Mouse (Mus musculus) limb, embryonic 13.5 days (tissue): Measurements from ENCODE around the gene Pdzd9. TPM values are rescaled to one million over a fixed set of nuclear protein-coding genes. Genes with fewer than 3 reads are reported as not detected.

Experiments
- ATAC-seq: fragments of 200-750 bp; cut with Nextera tagmentation; 2 replicates; pipeline ENCODE4 v1.8.0; 2017; ENCODE audit warnings: low read depth, moderate number of reproducible peaks, moderate TSS enrichment; ENCODE audit not compliant: low FRiP score
- H3K27ac ChIP-seq: fragments of 300-500 bp; sonication (generic); 2 replicates; pipeline ENCODE4 v1.5.1; 2015; ENCODE audit warnings: inconsistent platforms, mild to moderate bottlenecking, moderate library complexity
- H3K27me3 ChIP-seq: fragments of 300-500 bp; sonication (generic); 2 replicates; pipeline ENCODE4 v1.6.1; 2015; ENCODE audit warnings: mild to moderate bottlenecking, inconsistent platforms
- H3K36me3 ChIP-seq: fragments of 300-500 bp; sonication (generic); 2 replicates; pipeline ENCODE4 v1.6.1; 2015; ENCODE audit warnings: inconsistent platforms, mild to moderate bottlenecking, moderate library complexity
- H3K4me1 ChIP-seq: fragments of 300-500 bp; sonication (generic); 2 replicates; pipeline ENCODE4 v1.6.1; 2015; ENCODE audit warnings: inconsistent platforms
- H3K4me2 ChIP-seq: fragments of 300-500 bp; sonication (generic); replicated peaks from 2 replicates; pipeline ENCODE4 v1.6.1; 2015; ENCODE audit warnings: inconsistent platforms, mild to moderate bottlenecking, moderate library complexity
- H3K4me3 ChIP-seq: fragments of 300-500 bp; sonication (generic); 2 replicates; pipeline ENCODE4 v1.5.1; 2015; ENCODE audit warnings: moderate library complexity, mild to moderate bottlenecking, inconsistent platforms
- H3K9ac ChIP-seq: fragments of 300-500 bp; sonication (generic); 2 replicates; pipeline ENCODE4 v1.6.1; 2015; ENCODE audit warnings: mild to moderate bottlenecking, inconsistent platforms
- H3K9me3 ChIP-seq: fragments of 300-500 bp; sonication (generic); 2 replicates; pipeline ENCODE4 v1.6.1; 2016; ENCODE audit warnings: inconsistent platforms
- WGBS: fragments of 180-500 bp; shearing (Covaris S2); methylation state at CpG from one replicate; pipeline ENCODE4 v1.1.7; 2015; 5-methylcytosine and 5-hydroxymethylcytosine counted together
- polyA plus RNA-seq: library from polyadenylated mRNA; unstranded; fragments of >200 nt; fragmentation: Nextera tagmentation; extraction: Ambion mirVana; gene quantifications from 2 replicates; pipeline ENCODE4 v1.2.1, GENCODE M21; 2015

The Pdzd9 gene
- polyA plus RNA-seq, 1 experiment from 2014 or later, result 0.29 TPM

DNA sequence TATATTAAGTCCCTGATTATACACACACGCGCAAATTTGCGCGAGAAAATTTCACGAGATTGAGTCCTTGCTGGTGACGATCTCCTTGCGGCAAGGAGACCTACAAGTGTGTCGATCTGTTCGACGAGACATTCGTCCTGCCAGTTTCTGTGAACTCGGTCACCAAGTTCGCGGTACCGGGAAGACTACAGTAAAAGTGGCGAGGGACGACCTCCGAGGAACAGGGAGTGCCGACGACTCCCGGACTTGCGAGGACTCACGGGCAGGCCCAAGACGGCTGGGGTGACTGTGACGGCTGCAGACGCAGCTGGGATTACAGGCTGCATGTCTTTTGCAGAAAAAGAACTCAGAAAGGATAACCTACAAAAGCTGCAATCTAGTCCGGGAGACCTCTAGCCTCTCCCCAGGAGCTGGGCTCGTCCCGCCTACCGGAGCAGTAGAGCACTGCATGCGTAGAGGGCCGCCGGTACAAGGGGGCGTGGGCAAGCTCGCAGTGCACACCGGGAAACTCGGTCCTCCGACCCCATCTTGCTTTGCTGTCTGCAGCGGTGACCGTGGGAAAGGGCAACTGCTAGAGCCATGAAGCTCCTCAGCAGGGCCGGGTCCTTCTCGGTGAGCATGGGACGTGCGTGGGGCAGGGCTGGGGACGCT, 35.3 kb downstream of the Pdzd9 start, which contains the start of gene Uqcrc2:
TSS of gene Uqcrc2 (plus strand) at position 466 of the 651 bp plus-strand sequence.
- no peaks in the 10 kb centered on the region for H3K9me3 ChIP-seq
- peak within 1 kb of the TSS; percentile 95 for H3K27ac ChIP-seq
- H3K4me3 ChIP-seq, result peak within 1 kb of the TSS; percentile 93
- peaks cover 18% of the 10 kb centered on the region for H3K36me3 ChIP-seq
- peak; percentile 99 for ATAC-seq
- H3K4me1 ChIP-seq, result peaks cover 16% of the 10 kb centered on the region
- WGBS, result under 1% methylated on average over 45 of the region's 45 CpGs
- no peaks in the 10 kb centered on the region for H3K27me3 ChIP-seq
- peak within 1 kb of the TSS; percentile 92 for H3K9ac ChIP-seq
- H3K4me2 ChIP-seq, result peak within 1 kb of the TSS; percentile 88

GRCm38 (mm10) chr7:120634301-120634700, 35.8 kb downstream of the Pdzd9 start:
- Histone ChIP-seq H3K4me1 (peaks cover 16% of the 10 kb centered on the region), H3K9ac (peak overlapping the region; percentile 92), H3K4me3 (peak overlapping the region; percentile 93), H3K9me3 (no peaks in the 10 kb centered on the region), H3K27me3 (no peaks in the 10 kb centered on the region), H3K36me3 (peaks cover 13% of the 10 kb centered on the region), H3K27ac (peak overlapping the region; percentile 95; the same call in 1 of the 2 replicates), H3K4me2 (peak overlapping the region; percentile 88)
- no peak for ATAC-seq
- 4% methylated on average over 9 of the region's 9 CpGs for WGBS

DNA sequence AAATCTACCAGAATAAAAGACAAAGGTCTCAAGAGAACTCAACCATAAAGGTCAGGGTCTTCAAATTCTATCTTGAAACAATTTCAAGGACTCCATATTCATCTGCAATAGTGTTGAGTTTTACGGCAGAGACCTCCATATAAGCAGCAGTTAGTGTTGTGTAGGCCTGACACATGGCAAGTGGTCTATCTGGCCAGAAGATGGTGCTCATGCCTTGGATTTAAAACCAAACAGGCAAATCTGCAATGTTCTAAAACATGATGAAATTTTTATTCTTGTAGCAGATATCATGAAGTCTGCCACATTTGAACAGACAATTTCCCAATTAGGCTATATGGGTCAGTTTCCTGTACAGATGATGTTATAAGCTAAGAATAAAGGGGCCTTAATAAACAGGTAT, 37.6 kb downstream of the Pdzd9 start:
- Histone ChIP-seq H3K9ac (no peak overlapping the region), H3K36me3 (peaks cover under 1% of the 10 kb centered on the region), H3K9me3 (no peaks in the 10 kb centered on the region), H3K27me3 (no peaks in the 10 kb centered on the region), H3K4me1 (peaks cover 16% of the 10 kb centered on the region), H3K4me2 (no peak overlapping the region), H3K4me3 (no peak overlapping the region), H3K27ac (no peak overlapping the region)
- ATAC-seq, result no peak
- 76% methylated on average over 1 of the region's 1 CpGs for WGBS

- 77% methylated on average over 9 of the region's 9 CpGs for WGBS
- Histone ChIP-seq H3K4me2 (no peak overlapping the region), H3K9me3 (peaks cover 3% of the 10 kb centered on the region; the same call in 1 of the 2 replicates), H3K27me3 (no peaks in the 10 kb centered on the region), H3K27ac (no peak overlapping the region), H3K36me3 (no peaks in the 10 kb centered on the region), H3K9ac (no peak overlapping the region), H3K4me1 (no peaks in the 10 kb centered on the region), H3K4me3 (no peak overlapping the region)
- ATAC-seq, result no peak
Measured at GRCm38 (mm10) chr7:120620841-120621240, 49.3 kb downstream of the Pdzd9 start.

DNA sequence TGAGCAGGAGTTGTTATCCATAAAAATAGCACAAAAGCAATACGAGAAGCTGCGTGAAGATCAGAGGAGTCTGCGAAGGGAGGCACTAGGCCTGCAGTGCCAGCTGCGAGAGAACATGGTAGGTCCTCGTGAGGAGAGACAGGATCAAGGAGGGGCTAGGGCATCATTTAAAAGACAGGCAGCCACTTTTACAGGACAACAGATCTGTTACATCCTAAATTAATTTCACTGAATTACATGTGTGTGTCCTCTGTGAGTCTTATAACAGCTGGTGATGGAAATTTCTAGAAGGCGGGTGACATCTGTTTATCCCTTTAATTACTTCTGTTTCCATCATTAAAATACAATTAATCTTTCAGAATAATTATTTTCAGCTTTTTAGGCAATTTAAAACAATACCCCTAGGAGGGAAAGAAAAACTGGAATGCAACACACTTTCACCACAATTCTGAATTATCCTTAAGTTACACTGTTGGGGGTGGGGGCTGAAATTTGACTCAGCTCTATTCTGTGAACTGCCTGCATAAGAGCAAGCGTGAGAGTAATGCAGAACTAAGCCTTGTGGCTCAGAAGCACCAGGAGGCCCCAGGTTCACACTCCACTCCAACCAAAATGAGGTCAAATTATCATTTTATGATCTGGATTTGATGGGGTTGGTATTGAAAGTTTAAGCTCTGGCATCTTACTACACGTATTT, 49.9 kb downstream of the Pdzd9 start:
- H3K36me3 ChIP-seq, result no peaks in the 10 kb centered on the region
- H3K4me2 ChIP-seq, result no peak overlapping the region
- no peak overlapping the region for H3K27ac ChIP-seq
- 54% methylated on average over 8 of the region's 8 CpGs for WGBS
- no peak for ATAC-seq
- peaks cover 3% of the 10 kb centered on the region; the same call in 1 of the 2 replicates for H3K9me3 ChIP-seq
- no peaks in the 10 kb centered on the region for H3K27me3 ChIP-seq
- no peak overlapping the region for H3K4me3 ChIP-seq
- no peak overlapping the region for H3K9ac ChIP-seq
- H3K4me1 ChIP-seq, result no peaks in the 10 kb centered on the region

Other genes with a start within 250 kb of the Pdzd9 start
- gene Uqcrc2, start 35.2 kb downstream of the Pdzd9 start, polyA plus RNA-seq, result 182 and 189 TPM in 2 replicates
- 16.1 and 16.4 TPM in 2 replicates for gene Mosmo, start 7.3 kb upstream of the Pdzd9 start, polyA plus RNA-seq
- 0.10 and 0.20 TPM in 2 replicates for gene Vwa3a, start 69.0 kb upstream of the Pdzd9 start, polyA plus RNA-seq
- gene Gm5737, start 142.0 kb upstream of the Pdzd9 start, polyA plus RNA-seq, result not detected in 2 replicates
- 33.3 and 36.3 TPM in 2 replicates for gene Eef2k, start 172.5 kb upstream of the Pdzd9 start, polyA plus RNA-seq
- gene Polr3e, start 247.4 kb upstream of the Pdzd9 start, polyA plus RNA-seq, result 40.0 and 41.9 TPM in 2 replicates